Mouse (Mus musculus) splenic B cell, adult 2 months (primary cell): Measurements from ENCODE around the gene Cntrl.

Experiments used
- DNase-seq: peaks from one replicate; pipeline ENCODE4 v3.0.0-alpha.2; 2011; ENCODE audit warnings: low read depth, low spot score
- H3K27me3 ChIP-seq: 2 replicates; pipeline ENCODE4 v1.6.1; 2012; ENCODE audit warnings: mild to moderate bottlenecking, low read length, moderate library complexity, mixed read lengths; ENCODE audit not compliant: control insufficient read depth, poor library complexity, insufficient read depth, severe bottlenecking
- H3K36me3 ChIP-seq: 2 replicates; pipeline ENCODE4 v1.6.1; 2012; ENCODE audit warnings: mild to moderate bottlenecking, low read length, moderate library complexity, mixed read lengths; ENCODE audit not compliant: control insufficient read depth, poor library complexity, insufficient read depth, severe bottlenecking

Cntrl gene

DNA sequence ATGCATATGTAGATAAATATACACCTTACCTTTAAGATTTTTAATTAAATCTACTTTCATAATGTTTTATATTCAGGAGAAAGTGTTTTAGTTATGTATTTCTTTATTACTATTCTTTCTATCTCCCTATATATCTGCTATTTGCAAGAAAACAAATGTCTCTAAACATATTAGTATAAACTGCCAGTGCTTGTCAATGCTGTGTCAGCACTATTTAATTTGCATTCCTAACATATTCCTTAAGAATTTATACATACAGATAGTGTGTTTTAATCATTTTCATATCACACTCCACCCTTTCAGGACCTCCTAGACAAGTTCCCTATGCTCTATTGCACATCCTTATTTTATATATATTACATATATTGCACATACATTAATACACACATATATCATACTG is 6.5 kb upstream of the Cntrl start:
- no peak for DNase-seq
- Histone ChIP-seq H3K36me3 (no peaks in the 10 kb centered on the region), H3K27me3 (no peaks in the 10 kb centered on the region)

DNA sequence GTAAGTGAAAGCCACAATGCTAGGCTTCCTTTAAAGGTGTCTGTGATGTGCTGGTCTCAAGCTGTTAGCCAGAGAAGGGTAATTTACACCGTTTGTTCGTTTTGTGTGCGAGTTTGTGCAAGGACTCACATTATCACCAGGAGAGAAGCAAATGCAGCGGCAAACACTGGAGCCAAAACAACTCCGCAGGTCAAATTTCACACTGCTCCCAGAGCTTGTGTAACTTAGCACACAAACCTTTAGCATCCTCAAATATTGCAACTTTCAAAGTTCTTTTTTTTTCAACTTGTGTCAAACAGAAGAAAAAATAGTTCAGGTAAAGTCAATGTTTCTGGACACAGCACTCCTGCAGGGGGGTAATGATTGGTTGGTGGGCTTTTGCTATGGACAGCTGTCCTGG is 5.7 kb upstream of the Cntrl start:
- no peak for DNase-seq

DNA sequence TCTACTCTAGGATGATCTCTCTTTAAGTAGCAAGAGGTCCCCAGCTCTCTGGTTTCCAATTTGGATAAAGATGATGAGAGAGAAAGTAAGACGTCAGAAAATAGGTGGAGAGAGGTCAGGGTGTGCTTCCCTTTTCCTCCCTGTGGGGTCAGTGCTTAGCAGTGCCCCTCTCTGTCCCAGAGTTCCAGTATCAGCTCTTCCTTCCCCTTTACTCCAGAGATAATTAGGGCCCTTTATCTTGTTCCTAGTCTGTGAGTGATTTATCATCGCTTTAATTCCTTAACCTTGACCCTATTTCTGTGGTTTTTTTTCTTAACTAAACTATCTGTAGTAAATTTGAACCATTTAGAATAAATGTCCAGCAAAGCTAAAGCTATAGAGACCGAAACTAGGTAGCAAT is 4.4 kb upstream of the Cntrl start:
- Histone ChIP-seq H3K27me3 (no peaks in the 10 kb centered on the region), H3K36me3 (no peaks in the 10 kb centered on the region)
- no peak for DNase-seq

More for the DNA sequence above, 5.7 kb upstream of the Cntrl start:
- Histone ChIP-seq H3K36me3 (no peaks in the 10 kb centered on the region), H3K27me3 (no peaks in the 10 kb centered on the region)

DNA sequence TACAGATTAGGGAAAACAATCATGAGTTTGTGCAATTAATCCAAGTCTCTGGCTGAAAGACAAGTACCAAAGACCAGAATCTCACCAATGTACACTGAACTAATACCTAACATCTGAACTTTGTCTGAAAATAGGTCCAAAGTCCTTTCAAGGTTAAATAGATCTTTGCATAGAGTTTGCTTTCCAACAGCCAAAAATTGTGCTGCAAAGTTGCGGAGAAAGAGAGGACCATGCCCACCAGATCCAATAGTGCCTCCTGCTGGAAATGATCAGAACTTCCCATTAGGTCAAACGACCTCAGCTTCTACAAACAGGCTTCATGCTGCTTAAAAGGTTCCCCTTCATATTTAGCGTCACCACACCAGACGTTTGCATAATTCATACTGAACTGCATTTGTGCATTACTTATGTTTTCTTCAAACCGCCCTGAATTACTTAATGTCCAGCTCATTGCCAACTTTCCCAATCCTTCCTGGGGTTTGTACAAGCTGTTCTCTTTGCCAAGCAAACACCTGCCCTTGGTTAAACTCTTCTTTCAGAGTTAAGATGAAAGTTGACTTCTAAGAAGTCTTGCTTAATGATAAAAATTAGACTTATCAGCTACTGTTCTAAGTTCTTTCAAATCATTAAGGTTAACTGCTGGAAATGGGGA is 1.2 kb upstream of the Cntrl start:
- Histone ChIP-seq H3K36me3 (0 out of 2 replicates have a peak, but pooled peaks cover 2% of the 10 kb centered on the region), H3K27me3 (no peaks in the 10 kb centered on the region)
- peak; percentile 77 for DNase-seq

DNA sequence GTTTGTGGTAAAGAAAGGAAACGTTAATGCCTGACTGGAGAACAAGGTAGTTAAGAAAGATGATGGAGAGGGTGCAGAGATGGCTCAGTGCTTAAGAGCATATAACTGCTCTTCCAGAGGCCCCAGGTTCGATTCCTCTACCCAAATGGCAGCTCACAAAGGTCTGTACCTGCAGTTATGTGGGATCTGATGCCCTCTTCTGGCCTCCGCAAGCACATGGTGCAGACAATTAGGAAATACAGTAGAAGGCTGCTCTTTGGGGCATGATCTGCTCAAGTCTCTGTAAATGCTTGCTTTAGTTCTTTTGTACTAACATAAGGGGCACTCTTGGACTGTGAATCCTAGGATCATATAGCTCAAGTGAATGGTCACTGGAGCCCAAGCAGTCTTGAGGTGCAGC is 580 bp upstream of the Cntrl start:
- H3K27me3 ChIP-seq: no peaks in the 10 kb centered on the region
- H3K36me3 ChIP-seq: 0 out of 2 replicates have a peak, but pooled peaks cover 4% of the 10 kb centered on the region
- peak; percentile 83 for DNase-seq

DNA sequence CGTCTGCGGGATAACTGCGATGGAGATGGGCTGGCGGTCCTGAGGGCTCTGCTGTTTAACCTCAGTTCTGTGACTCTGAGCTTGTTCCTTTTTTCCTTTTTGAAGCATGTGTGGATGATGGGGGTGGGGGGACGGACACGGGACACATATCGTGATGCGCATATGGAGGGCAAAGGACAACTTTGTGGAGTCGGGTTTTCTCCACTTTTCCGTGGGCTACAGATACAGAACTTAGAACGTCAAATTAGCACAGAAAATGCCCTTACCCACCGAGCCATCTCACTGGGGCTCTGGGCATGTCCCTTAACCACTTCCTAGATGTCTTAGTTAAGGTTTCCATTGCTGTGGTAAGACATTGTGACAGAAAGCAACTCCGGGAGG is 622 bp downstream of the Cntrl start:
- Histone ChIP-seq H3K27me3 (no peaks in the 10 kb centered on the region), H3K36me3 (0 out of 2 replicates have a peak, but pooled peaks cover 4% of the 10 kb centered on the region)
- peak; percentile 45 for DNase-seq

DNA sequence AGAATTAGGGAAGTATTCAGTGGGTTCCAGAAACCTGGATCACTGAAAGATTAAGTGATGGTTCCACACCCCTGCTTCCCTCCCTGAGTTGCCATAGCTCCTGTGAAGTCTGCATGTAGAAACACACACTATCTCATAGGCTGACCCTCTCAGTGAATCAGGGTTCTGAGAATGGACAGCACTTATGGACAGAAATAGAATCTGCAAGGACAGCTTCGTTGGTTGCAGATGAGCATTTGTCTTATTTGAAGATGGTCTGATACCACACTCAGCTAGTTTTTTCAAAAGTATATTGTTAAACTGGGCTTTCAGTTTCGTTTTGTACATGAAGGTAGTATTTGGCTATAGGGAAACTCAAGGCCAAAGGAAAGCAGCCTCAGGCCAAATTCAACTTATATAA is 1.2 kb downstream of the Cntrl start:
- Histone ChIP-seq H3K27me3 (no peaks in the 10 kb centered on the region), H3K36me3 (0 out of 2 replicates have a peak, but pooled peaks cover 4% of the 10 kb centered on the region)
- peak; percentile 36 for DNase-seq

DNA sequence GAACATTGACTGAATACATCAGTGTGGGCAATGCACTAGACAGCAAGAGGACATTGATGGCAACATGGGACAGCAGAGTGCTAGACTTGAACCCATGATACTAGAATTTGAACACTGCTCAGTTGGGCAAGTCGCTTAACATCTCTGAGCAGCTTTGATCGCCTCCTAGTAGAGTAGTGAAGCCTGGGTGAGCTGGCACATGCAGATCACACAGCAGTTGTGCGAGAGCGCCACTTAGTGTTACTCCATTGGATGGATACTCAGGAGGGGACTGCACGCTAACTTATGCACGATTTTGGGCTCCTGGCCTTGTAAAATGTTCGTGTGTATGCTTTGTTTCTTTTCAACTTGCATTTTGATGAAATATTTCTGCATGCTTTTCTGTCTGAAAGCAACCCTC is 15.4 kb downstream of the Cntrl start:
- peak; percentile 20 for DNase-seq
- H3K27me3 ChIP-seq: no peaks in the 10 kb centered on the region
- peaks cover 10% of the 10 kb centered on the region for H3K36me3 ChIP-seq

DNA sequence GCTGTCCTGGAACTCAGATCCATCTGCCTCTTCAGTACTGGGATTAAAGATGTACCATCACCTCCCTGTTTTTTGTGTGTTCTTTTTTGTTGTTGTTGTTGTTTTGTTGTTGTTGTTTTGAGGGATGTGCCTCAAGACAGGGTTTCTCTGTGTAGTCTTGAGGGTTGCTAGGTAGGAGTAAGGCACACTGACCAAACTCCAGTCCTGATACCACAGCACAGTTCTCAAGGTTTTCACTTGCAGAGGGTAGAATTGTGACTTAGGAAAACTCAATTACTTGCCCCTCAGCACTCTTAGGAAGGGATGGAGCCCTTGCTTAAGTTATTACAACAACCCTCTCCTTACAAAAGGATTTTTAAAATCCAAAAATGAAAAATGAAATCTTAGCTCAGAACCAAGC is 22.2 kb downstream of the Cntrl start:
- Histone ChIP-seq H3K36me3 (peaks cover 9% of the 10 kb centered on the region; the same call in 1 of the 2 replicates), H3K27me3 (no peaks in the 10 kb centered on the region)
- DNase-seq: no peak

DNA sequence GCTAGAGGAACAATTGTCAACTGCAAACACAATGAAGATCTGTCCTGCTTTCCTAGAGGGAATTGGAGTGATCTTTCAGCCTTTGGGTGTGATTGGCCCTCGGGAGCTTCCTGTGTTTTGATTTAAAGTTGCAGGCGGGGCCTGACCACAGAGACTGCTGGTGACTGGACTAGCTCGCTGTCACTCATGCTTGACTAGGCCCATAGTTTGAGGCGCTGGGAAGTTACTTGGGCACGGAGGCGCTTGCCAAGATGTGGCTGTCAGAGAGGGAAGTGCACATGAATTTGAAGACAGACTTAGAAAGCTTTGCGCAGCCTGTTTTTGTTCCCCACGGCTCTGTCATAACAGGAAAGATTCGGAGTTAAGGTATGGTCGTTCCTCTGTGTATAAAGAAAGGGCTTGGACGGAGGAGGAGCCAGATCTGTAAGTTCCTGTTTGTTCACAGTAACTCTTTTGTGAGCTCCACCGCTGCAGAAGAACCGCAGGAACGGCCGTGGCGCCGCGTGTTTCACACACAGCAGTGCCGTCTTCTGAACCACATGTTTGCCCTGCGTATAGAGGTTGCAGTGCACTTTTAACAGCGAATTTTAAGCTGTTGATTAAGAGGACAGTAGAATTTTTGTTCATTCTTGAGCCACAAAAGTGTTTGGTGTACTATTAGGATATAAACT is 22.8 kb downstream of the Cntrl start:
- peaks cover 9% of the 10 kb centered on the region; the same call in 1 of the 2 replicates for H3K36me3 ChIP-seq
- DNase-seq: peak; percentile 95
- H3K27me3 ChIP-seq: no peaks in the 10 kb centered on the region

DNA sequence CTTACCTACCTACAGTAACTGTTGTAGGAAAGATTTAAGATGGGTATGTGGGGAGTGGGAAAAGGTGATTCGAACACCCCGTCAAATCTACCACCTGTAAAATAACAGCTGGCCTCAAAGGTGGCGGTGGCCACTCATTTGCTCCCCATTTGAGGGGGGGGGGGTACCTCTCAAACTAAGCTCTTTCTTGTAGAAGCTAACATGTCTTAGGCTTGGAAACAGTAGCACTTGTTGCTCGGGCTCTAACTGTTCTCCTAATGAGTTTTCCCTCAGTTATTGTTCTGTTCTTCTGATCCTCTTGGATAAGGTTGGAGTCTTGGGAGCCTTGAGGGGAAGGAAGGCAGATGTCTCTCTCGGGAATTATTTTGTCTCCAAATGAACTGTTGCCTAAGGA is 23.4 kb downstream of the Cntrl start:
- DNase-seq: peak; percentile 9

DNA sequence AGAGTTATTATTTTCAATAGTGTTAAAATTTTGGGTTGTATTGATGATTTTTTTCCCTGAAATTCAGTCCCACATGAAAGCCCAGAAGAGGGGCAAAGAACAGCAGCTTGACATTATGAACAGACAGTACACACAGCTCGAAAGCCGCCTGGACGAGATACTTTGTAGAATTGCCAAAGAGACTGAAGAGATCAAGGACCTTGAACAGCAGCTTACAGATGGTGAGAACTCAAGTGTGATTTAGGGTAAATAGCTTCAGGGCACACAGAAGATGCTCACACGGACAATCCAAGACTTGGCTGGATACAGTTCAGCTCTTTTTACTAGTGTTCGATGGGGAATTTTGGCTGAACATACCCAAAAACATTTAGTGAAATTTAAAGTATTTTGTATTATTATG is 24.6 kb downstream of the Cntrl start:
- no peak for DNase-seq
- no peaks in the 10 kb centered on the region for H3K27me3 ChIP-seq
- H3K36me3 ChIP-seq: peaks cover 7% of the 10 kb centered on the region

More for the DNA sequence above, 23.4 kb downstream of the Cntrl start:
- Histone ChIP-seq H3K27me3 (no peaks in the 10 kb centered on the region), H3K36me3 (peaks cover 6% of the 10 kb centered on the region; the same call in 1 of the 2 replicates)

DNA sequence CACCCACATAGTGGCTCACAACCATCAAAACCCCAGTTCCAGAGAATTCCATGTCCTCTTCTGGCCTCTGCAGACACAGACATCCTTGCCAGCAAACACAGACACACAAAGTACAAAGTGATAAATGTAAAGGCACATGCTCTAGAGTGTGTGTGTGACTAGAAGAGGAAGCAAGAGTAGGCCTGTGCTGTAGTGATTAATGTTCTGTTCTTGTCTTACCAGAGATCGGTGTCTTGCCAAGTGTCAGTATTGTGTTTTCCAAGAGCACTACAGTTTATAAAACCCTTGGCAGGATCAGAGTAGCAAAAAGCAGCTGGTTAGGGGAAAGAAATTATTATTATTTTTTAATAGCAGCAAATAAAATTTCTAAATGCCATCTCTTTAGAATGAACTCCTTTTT is 29.3 kb downstream of the Cntrl start:
- Histone ChIP-seq H3K27me3 (no peaks in the 10 kb centered on the region), H3K36me3 (peaks cover 23% of the 10 kb centered on the region)
- no peak for DNase-seq

DNA sequence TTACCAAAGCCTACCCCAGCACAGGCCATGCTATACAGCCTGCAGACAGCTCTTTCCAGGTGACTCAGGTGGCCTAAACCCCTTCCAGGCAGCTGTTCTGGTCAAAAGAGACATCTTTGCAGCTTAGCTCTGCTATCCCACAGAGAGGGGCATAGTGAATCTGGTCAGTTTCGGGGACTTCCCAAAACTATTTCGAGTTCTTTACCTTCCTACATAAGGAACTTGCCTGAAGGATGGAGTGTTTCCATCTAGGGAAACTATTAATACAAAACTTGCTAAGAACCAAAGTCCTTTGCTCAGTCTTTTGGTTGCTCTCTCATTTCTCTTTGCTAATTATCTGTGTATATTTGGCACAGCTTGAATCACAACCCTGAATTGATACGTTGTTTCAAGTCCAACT is 32.4 kb downstream of the Cntrl start:
- DNase-seq: no peak
- Histone ChIP-seq H3K36me3 (peaks cover 26% of the 10 kb centered on the region), H3K27me3 (no peaks in the 10 kb centered on the region)

DNA sequence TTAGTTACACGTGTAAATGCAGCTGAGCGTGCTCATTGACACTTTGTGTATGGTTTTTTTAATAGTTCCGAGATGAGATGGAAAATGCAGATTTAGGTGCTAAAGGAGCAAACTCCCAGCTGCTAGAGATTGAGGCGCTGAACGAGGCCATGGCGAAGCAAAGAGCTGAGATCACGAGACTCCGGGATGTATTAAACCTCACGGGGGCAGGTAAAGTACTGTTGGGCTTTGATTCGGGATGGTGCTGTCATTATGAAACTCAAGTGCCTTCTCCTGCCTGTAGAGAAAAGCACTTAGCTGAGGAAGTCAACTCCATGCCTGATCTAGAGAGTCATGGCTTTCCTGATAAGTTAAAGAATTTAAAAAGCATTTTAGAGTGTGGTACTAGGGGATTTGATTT is 39.5 kb downstream of the Cntrl start:
- no peak for DNase-seq
- no peaks in the 10 kb centered on the region for H3K27me3 ChIP-seq
- peaks cover 24% of the 10 kb centered on the region for H3K36me3 ChIP-seq
